9 mouse cellular contexts compared by ENCODE assay signal in the genomic region with DNA sequence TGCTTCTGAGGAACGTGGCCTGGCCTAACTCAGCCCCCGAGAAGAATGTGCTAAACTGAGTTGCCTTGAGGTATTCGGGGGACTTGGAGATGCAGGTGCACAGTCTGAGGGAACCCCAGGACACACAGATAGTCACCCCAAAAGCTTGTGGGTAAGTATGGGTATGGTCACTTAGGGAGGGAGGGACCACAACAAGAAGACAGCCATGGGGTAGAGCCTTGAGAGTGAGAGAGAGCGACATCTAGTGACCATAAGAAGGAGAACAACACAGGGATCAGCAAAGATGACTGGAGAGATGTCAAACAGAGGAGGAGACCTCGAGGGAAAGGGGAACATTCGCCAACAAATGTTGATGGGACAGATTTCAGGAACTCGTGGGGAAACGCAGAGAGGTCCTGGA. TPM values are rescaled to one million over a fixed set of nuclear protein-coding genes. Genes with fewer than 3 reads are reported as not detected.
DNase-seq lines count a peak whose midpoint lies in the region; ATAC-seq and TF ChIP-seq lines count a peak whose summit lies in the region.
"Had no signal": no experiment of that assay in that cellular context is flagged by ENCODE, and none has a peak within 500 bp of the region (broad histone marks: within the 10 kb centered on the region; RNA-seq: fewer than 3 reads in every experiment).

No protein-coding gene starts in this region.

- WGBS in heart, postnatal 0 days = 37% methylated on average over 8 of the region's 8 CpGs
- 48% methylated on average over 8 of the region's 8 CpGs for WGBS in midbrain, embryonic 11.5 days
- WGBS in midbrain, embryonic 13.5 days = 48% methylated on average over 8 of the region's 8 CpGs

- H3K27me3 ChIP-seq in heart, postnatal 0 days (ENCODE audit: control insufficient read depth, insufficient read depth, low read length) = no peaks in the 10 kb centered on the region
- no peaks in the 10 kb centered on the region for H3K27me3 ChIP-seq in midbrain, embryonic 11.5 days (ENCODE audit: control insufficient read depth, insufficient read depth, low read length)
- H3K27me3 ChIP-seq in midbrain, embryonic 13.5 days = no peaks in the 10 kb centered on the region

- TF ChIP-seq EP300 in heart, postnatal 0 days (IDR thresholded peaks at IDR 0.05; ENCODE audit: low read depth) = no peak

- H3K36me3 ChIP-seq in heart, postnatal 0 days (replicated peaks; ENCODE audit: control insufficient read depth, insufficient read depth, low read length) = no peaks in the 10 kb centered on the region
- H3K36me3 ChIP-seq in midbrain, embryonic 11.5 days (ENCODE audit: control insufficient read depth, insufficient read depth, low read length) = no peaks in the 10 kb centered on the region
- no peaks in the 10 kb centered on the region for H3K36me3 ChIP-seq in midbrain, embryonic 13.5 days

- H3K9me3 ChIP-seq in heart, postnatal 0 days (replicated peaks; ENCODE audit: control insufficient read depth, low read length) = no peaks in the 10 kb centered on the region
- no peaks in the 10 kb centered on the region for H3K9me3 ChIP-seq in midbrain, embryonic 11.5 days (ENCODE audit: control insufficient read depth, low read length)
- H3K9me3 ChIP-seq in midbrain, embryonic 13.5 days = no peaks in the 10 kb centered on the region

- no peak overlapping the region for H3K9ac ChIP-seq in heart, postnatal 0 days (replicated peaks; ENCODE audit: low read depth, low read length)
- no peak overlapping the region for H3K9ac ChIP-seq in midbrain, embryonic 11.5 days (ENCODE audit: low read length)
- no peak overlapping the region for H3K9ac ChIP-seq in midbrain, embryonic 13.5 days (replicated peaks)

- ATAC-seq in heart, postnatal 0 days (ENCODE audit: insufficient read depth, low read depth) = no peak
- peak; percentile 40; the same call in 1 of the 2 replicates for ATAC-seq in midbrain, embryonic 11.5 days (ENCODE audit: low FRiP score)
- no peak for ATAC-seq in midbrain, embryonic 13.5 days
- no peak for ATAC-seq in erythroblast, adult 5-6 weeks (replicated peaks; ENCODE audit: low FRiP score, poor library complexity, severe bottlenecking)

- DNase-seq in heart, postnatal 0 days (ENCODE audit: low spot score) = peak; percentile 30
- no peak for DNase-seq in heart, postnatal 4 days
- DNase-seq in midbrain, embryonic 11.5 days (ENCODE audit: low spot score, missing footprints) = peak; percentile 86
- peak; percentile 64 for DNase-seq in embryo, embryonic 10.5 days (ENCODE audit: low spot score)
- DNase-seq in thymus, postnatal 25 days = no peak
- DNase-seq in urinary bladder, postnatal 36 days (ENCODE audit: low spot score in 2 of 2) = no peak
- DNase-seq: cerebellum, adult 11 months had no signal

- no peak overlapping the region for H3K27ac ChIP-seq in heart, postnatal 0 days (ENCODE audit: low read depth)
- H3K27ac ChIP-seq in midbrain, embryonic 11.5 days (ENCODE audit: low read depth, low read length) = no peak overlapping the region
- H3K27ac ChIP-seq in midbrain, embryonic 13.5 days = no peak overlapping the region

- H3K4me3 ChIP-seq in heart, postnatal 0 days (ENCODE audit: low read depth, low read length) = no peak overlapping the region
- no peak overlapping the region for H3K4me3 ChIP-seq in midbrain, embryonic 11.5 days (ENCODE audit: low read depth, low read length)
- H3K4me3 ChIP-seq in midbrain, embryonic 13.5 days (replicated peaks) = no peak overlapping the region

- TF ChIP-seq CTCF in heart, postnatal 0 days (IDR thresholded peaks at IDR 0.05; ENCODE audit: low read depth) = peak; percentile 60

- no peaks in the 10 kb centered on the region for H3K4me1 ChIP-seq in heart, postnatal 0 days (ENCODE audit: control insufficient read depth, insufficient read depth)
- no peaks in the 10 kb centered on the region for H3K4me1 ChIP-seq in midbrain, embryonic 11.5 days (ENCODE audit: control insufficient read depth, insufficient read depth, low read length)
- no peaks in the 10 kb centered on the region for H3K4me1 ChIP-seq in midbrain, embryonic 13.5 days (replicated peaks)

- H3K4me2 ChIP-seq in heart, postnatal 0 days (ENCODE audit: low read depth, low read length) = no peak overlapping the region
- no peak overlapping the region for H3K4me2 ChIP-seq in midbrain, embryonic 11.5 days
- H3K4me2 ChIP-seq in midbrain, embryonic 13.5 days (replicated peaks) = no peak overlapping the region

RNA-seq across cellular contexts. Expression of a gene that starts 37.2 kb away (rescaled TPM):
- not detected in 2 replicates for total RNA-seq in heart, postnatal 0 days (2014; rRNA removed; ENCODE audit: low replicate concordance)
- not detected in 2 replicates for polyA plus RNA-seq in heart, postnatal 0 days (2015; fragmentation: Nextera tagmentation; extraction: Ambion mirVana)
- under 1 TPM in 1 of 2 experiments, not detected in 1; 0.11 TPM for total RNA-seq in heart, postnatal 4 days (2021)
- 0.10 and 0.16 TPM in 2 replicates for polyA plus RNA-seq in midbrain, embryonic 11.5 days (2014; fragmentation: Nextera tagmentation; extraction: Ambion mirVana)
- 0.03 and 0.13 TPM in 2 replicates for polyA plus RNA-seq in midbrain, embryonic 13.5 days (2015; fragmentation: Nextera tagmentation; extraction: Ambion mirVana)
- total RNA-seq in erythroblast, adult 5-6 weeks (2015; ENCODE audit: low replicate concordance) = 0.42 TPM in 1 of 2 replicates, not detected in the other
- not detected in 2 replicates for total RNA-seq in erythroblast, adult 5-6 weeks (2017; ENCODE audit: low replicate concordance)

RNA-seq across cellular contexts. Expression of a gene that starts 55.5 kb away (rescaled TPM):
- total RNA-seq in heart, postnatal 0 days (2014; rRNA removed; ENCODE audit: low replicate concordance) = not detected in 2 replicates
- not detected in 2 replicates for polyA plus RNA-seq in heart, postnatal 0 days (2015; fragmentation: Nextera tagmentation; extraction: Ambion mirVana)
- not detected for total RNA-seq in heart, postnatal 4 days (2021)
- polyA plus RNA-seq in midbrain, embryonic 11.5 days (2014; fragmentation: Nextera tagmentation; extraction: Ambion mirVana) = not detected in 2 replicates
- 0.15 TPM in 1 of 2 replicates, not detected in the other for polyA plus RNA-seq in midbrain, embryonic 13.5 days (2015; fragmentation: Nextera tagmentation; extraction: Ambion mirVana)
- total RNA-seq in erythroblast, adult 5-6 weeks (2015; ENCODE audit: low replicate concordance) = not detected in 2 replicates
- total RNA-seq in erythroblast, adult 5-6 weeks (2017; ENCODE audit: low replicate concordance) = not detected in 2 replicates

Comparison
In these comparisons a context has a peak if more than half of its experiments do, and no peak if none do; other contexts are left out.
1. DNase-seq: peak in heart, postnatal 0 days (single experiment), midbrain, embryonic 11.5 days (single experiment) and embryo, embryonic 10.5 days (single experiment); none in heart, postnatal 4 days (single experiment), thymus, postnatal 25 days (single experiment) and urinary bladder, postnatal 36 days (0 of 2).